Mouse (Mus musculus) kidney, embryonic 15.5 days (tissue): ENCODE data around the gene Tiam2. TPM values are rescaled to one million over a fixed set of nuclear protein-coding genes. Genes with fewer than 3 reads are reported as not detected.
"Not testable (repeated sequence)": the region's sequence is repeated elsewhere in the genome, so short reads cannot be mapped to it uniquely, and the experiment has no call there.

Source experiments
- ATAC-seq: fragments of 200-750 bp; cut with Nextera tagmentation; replicated peaks from 2 replicates; pipeline ENCODE4 v1.8.0; 2017; ENCODE audit warnings: moderate TSS enrichment; ENCODE audit not compliant: low FRiP score
- H3K27ac ChIP-seq: fragments of 300-500 bp; sonication (generic); 2 replicates; pipeline ENCODE4 v1.5.1; 2015; ENCODE audit warnings: mild to moderate bottlenecking, inconsistent platforms
- H3K27me3 ChIP-seq: fragments of 300-500 bp; sonication (generic); 2 replicates; pipeline ENCODE4 v1.6.1; 2015; ENCODE audit warnings: inconsistent platforms
- H3K36me3 ChIP-seq: fragments of 300-500 bp; sonication (generic); 2 replicates; pipeline ENCODE4 v1.6.1; 2015; ENCODE audit warnings: inconsistent platforms
- H3K4me1 ChIP-seq: fragments of 300-500 bp; sonication (generic); 2 replicates; pipeline ENCODE4 v1.6.1; 2015; ENCODE audit warnings: inconsistent platforms
- H3K4me2 ChIP-seq: fragments of 300-500 bp; sonication (generic); 2 replicates; pipeline ENCODE4 v1.6.1; 2015; ENCODE audit warnings: moderate library complexity, mild to moderate bottlenecking, inconsistent platforms
- H3K4me3 ChIP-seq: fragments of 300-500 bp; sonication (generic); replicated peaks from 2 replicates; pipeline ENCODE4 v1.5.1; 2015; ENCODE audit warnings: mild to moderate bottlenecking, inconsistent platforms
- H3K9ac ChIP-seq: fragments of 300-500 bp; sonication (generic); 2 replicates; pipeline ENCODE4 v1.6.1; 2015; ENCODE audit warnings: mild to moderate bottlenecking, inconsistent platforms
- H3K9me3 ChIP-seq: fragments of 300-500 bp; sonication (generic); replicated peaks from 2 replicates; pipeline ENCODE4 v1.6.1; 2016; ENCODE audit warnings: inconsistent platforms
- WGBS: fragments of 180-500 bp; shearing (Covaris S2); methylation state at CpG from one replicate; pipeline ENCODE4 v1.1.7; 2015; ENCODE audit warnings: mixed read lengths; 5-methylcytosine and 5-hydroxymethylcytosine counted together
- polyA plus RNA-seq: library from polyadenylated mRNA; unstranded; fragments of >200 nt; fragmentation: Nextera tagmentation; extraction: Ambion mirVana; gene quantifications from 2 replicates; pipeline ENCODE4 v1.2.1, GENCODE M21; 2015

Tiam2 gene
- polyA plus RNA-seq, 1 experiment from 2014 or later = 4.5 TPM

DNA sequence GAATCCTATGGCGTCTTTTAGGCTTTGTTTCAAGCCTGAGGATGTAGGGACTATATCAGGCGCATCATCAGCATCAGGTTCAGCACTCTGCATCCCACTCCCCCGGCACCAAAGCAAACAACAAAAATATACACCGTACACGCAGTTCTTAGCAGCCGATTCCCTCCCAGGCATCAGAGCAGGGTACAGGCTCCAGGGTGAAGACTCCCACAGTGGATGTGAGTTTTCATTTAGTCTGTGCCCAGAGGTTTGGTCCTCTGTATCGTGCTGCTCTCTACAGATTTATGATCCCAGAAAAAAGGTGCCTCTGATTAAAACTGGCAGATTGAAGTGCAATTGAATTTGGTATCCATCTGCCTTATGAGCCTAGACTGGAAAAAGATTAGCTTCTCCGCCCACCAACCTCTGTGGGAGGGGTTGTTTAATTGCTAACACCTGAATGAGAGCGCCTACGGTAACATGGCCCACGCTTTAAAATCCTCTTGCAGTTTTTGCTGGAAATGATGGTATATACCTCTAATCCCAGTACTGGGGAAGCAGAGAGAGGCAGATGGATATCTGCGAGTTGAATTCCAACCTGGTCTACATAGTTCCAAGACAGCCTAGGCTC lies 19.0 kb downstream of the Tiam2 start:
- Histone ChIP-seq H3K27ac (no peak overlapping the region), H3K36me3 (no peaks in the 10 kb centered on the region), H3K4me3 (no peak overlapping the region), H3K4me2 (no peak overlapping the region), H3K9ac (no peak overlapping the region), H3K4me1 (0 out of 2 replicates have a peak, but pooled peaks cover 5% of the 10 kb centered on the region), H3K27me3 (no peaks in the 10 kb centered on the region), H3K9me3 (no peaks in the 10 kb centered on the region)
- 58% methylated on average over 12 of the region's 12 CpGs for WGBS
- no peak for ATAC-seq

DNA sequence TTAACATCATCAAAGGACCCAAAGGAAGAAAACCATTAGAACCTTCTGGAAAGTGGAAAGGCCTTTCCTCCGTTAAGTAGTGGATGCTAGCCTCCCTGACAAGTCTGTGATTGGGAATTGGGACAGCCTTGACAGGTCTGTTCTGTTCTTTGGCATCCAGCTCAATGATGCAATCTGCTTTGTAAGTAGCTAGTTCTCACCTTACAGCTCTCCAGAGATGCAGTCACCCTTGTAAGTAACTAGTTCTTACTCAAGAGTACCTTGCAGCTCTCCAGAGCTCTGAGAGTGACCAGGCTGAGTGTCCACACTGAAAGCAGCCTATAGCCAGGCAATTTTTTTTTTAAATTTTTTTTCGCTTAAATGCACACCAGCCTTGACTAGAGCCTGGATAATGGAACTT lies 21.4 kb downstream of the Tiam2 start:
- no peaks in the 10 kb centered on the region for H3K9me3 ChIP-seq
- no peak overlapping the region for H3K9ac ChIP-seq
- no peaks in the 10 kb centered on the region for H3K27me3 ChIP-seq
- H3K27ac ChIP-seq = no peak overlapping the region
- H3K36me3 ChIP-seq = no peaks in the 10 kb centered on the region
- H3K4me3 ChIP-seq = no peak overlapping the region
- peaks cover 9% of the 10 kb centered on the region; the same call in 1 of the 2 replicates for H3K4me1 ChIP-seq
- WGBS = 92% methylated on average over 2 of the region's 2 CpGs
- H3K4me2 ChIP-seq = no peak overlapping the region
- no peak for ATAC-seq

DNA sequence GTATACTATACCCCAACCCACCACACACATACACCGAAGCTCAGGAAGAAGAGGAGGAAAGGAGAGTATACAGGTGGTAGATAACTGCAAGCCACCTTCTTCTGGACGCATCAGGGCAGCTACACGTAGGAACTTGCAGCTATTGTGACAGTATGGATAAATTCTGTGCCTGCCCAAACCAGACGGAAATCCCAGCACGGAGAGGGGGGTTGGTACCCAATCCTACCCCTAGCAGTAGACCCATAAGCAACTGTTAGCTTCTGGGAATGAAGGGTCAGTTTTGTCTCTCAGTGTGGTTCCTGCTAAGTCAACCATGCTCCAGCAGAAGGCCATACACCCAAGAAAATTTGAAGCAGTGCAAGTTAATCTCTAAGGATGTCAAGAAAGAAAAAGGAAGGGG lies 23.0 kb downstream of the Tiam2 start:
- Histone ChIP-seq H3K27ac (no peak overlapping the region), H3K36me3 (no peaks in the 10 kb centered on the region), H3K4me2 (no peak overlapping the region), H3K27me3 (no peaks in the 10 kb centered on the region), H3K4me1 (peaks cover 9% of the 10 kb centered on the region; the same call in 1 of the 2 replicates), H3K9me3 (no peaks in the 10 kb centered on the region), H3K4me3 (no peak overlapping the region), H3K9ac (no peak overlapping the region)
- no peak for ATAC-seq
- WGBS = 95% methylated on average over 5 of the region's 5 CpGs

DNA sequence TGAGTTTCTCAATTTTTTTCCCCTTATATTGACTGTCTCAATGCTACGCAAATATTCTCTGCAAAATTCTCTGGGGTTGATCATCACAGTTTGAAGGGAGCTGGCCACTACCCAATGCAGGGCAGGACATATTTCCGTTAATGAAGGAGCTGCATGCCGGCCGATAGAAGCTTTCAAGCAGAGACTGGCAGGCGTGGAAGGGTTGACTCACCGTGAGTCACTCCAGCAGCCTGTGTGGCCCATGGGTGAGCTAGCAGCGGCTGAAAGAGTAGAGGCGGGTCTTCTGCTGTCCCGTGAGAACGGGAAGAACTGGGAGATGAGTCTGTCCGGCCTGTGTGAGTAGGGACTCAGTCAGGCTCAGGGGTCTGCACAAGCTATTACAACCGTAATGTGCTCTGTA lies 23.6 kb downstream of the Tiam2 start:
- Histone ChIP-seq H3K27me3 (no peaks in the 10 kb centered on the region), H3K4me1 (peaks cover 12% of the 10 kb centered on the region; the same call in 1 of the 2 replicates), H3K4me3 (no peak overlapping the region), H3K9me3 (no peaks in the 10 kb centered on the region), H3K36me3 (no peaks in the 10 kb centered on the region), H3K9ac (no peak overlapping the region), H3K27ac (no peak overlapping the region), H3K4me2 (no peak overlapping the region)
- ATAC-seq = no peak
- WGBS = 79% methylated on average over 12 of the region's 12 CpGs

DNA sequence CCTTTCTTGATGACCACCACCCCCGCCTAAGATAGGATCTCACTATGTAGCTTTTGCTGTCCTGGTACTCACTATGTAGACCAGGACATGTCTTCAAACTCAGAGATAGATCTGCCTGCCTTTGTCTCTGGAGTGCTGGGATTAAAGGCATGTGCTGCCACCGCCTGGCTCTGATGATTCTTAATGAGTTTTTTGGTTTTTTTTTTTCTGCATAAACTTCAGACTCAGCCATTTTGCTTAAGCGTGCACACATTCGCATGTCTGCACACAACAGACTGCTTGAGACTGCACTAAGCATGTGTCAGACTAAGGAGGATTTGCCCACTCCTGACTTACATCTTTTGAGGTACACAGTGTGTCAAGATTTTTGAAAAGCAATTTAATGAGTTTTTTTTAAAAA lies 24.0 kb downstream of the Tiam2 start:
- no peak overlapping the region for H3K9ac ChIP-seq
- no peak overlapping the region for H3K4me3 ChIP-seq
- no peak for ATAC-seq
- H3K4me2 ChIP-seq = no peak overlapping the region
- no peaks in the 10 kb centered on the region for H3K27me3 ChIP-seq
- H3K27ac ChIP-seq = no peak overlapping the region
- no peaks in the 10 kb centered on the region for H3K36me3 ChIP-seq
- H3K4me1 ChIP-seq = peaks cover 14% of the 10 kb centered on the region; the same call in 1 of the 2 replicates
- WGBS = 95% methylated on average over 4 of the region's 4 CpGs
- no peaks in the 10 kb centered on the region for H3K9me3 ChIP-seq

DNA sequence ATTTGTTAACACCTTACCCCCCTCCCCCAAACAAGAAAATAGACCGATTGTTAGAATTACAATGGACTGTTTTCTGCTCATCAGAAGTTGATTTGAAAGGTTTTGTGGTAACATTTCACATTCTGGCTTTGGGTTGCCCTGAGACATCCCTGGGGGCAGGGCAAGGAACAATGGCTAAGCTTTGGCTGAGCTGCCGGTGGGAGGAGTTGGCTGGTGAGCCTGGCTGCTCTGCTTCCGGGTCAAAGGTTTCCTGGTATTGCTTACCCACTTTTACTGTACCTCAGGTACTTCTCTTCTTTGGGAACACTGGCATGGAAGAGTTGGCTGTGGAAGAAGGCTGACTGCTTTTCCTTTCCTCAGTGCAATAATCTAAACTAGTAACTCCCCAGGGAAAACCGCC lies 25.3 kb downstream of the Tiam2 start:
- no peak overlapping the region for H3K9ac ChIP-seq
- no peak overlapping the region for H3K4me3 ChIP-seq
- ATAC-seq = no peak
- H3K9me3 ChIP-seq = no peaks in the 10 kb centered on the region
- H3K4me1 ChIP-seq = peaks cover 12% of the 10 kb centered on the region; the same call in 1 of the 2 replicates
- no peaks in the 10 kb centered on the region for H3K36me3 ChIP-seq
- H3K27me3 ChIP-seq = no peaks in the 10 kb centered on the region
- no peak overlapping the region for H3K4me2 ChIP-seq
- 69% methylated on average over 4 of the region's 4 CpGs for WGBS
- no peak overlapping the region for H3K27ac ChIP-seq

DNA sequence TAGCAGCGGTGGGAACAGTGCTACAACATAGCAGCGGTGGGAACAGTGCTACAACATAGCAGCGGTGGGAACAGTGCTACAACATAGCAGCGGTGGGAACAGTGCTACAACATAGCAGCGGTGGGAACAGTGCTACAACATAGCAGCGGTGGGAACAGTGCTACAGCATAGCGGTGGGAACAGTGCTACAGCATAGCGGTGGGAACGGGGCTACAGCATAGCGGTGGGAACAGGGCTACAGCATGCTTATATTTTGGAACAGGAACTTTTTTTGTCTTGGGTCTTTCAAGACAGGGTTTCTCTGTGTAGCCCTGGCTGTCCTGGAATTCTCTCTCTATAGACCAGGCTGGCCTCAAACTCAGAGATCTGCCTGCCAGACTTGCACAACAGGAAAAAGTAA lies 26.8 kb downstream of the Tiam2 start:
- not testable (repeated sequence) for H3K27me3 ChIP-seq, H3K4me2 ChIP-seq, H3K4me3 ChIP-seq, H3K9me3 ChIP-seq, H3K36me3 ChIP-seq, ATAC-seq, H3K27ac ChIP-seq, H3K9ac ChIP-seq
- peaks cover 12% of the 10 kb centered on the region; the same call in 1 of the 2 replicates for H3K4me1 ChIP-seq
- 98% methylated on average over 10 of the region's 10 CpGs for WGBS

DNA sequence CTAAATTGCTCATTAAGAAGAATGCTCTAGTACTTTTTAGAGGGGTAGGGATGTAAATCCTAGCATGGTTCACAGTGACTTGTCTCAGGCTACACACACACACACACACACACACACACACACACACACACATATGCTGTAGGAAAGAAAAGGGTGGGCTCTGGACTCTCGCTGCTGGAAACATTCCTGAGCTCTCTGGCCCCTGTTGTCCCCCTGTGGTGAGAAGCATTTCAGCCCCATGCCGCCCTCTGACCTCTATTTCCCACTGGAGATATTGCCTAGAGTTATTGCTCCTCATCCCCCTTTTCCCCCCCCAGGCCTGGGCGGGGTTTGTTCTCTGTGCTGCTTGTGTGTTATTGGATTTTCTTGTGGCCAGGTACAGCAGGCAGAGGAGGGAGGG lies 28.5 kb downstream of the Tiam2 start:
- Histone ChIP-seq H3K9ac (no peak overlapping the region), H3K4me1 (peaks cover 12% of the 10 kb centered on the region; the same call in 1 of the 2 replicates), H3K4me3 (no peak overlapping the region), H3K9me3 (no peaks in the 10 kb centered on the region), H3K36me3 (no peaks in the 10 kb centered on the region), H3K27me3 (no peaks in the 10 kb centered on the region), H3K4me2 (no peak overlapping the region), H3K27ac (no peak overlapping the region)
- WGBS = 34% methylated on average over 3 of the region's 3 CpGs
- ATAC-seq = 0 out of 2 replicates have a peak, but pooled peaks have one; percentile 40

DNA sequence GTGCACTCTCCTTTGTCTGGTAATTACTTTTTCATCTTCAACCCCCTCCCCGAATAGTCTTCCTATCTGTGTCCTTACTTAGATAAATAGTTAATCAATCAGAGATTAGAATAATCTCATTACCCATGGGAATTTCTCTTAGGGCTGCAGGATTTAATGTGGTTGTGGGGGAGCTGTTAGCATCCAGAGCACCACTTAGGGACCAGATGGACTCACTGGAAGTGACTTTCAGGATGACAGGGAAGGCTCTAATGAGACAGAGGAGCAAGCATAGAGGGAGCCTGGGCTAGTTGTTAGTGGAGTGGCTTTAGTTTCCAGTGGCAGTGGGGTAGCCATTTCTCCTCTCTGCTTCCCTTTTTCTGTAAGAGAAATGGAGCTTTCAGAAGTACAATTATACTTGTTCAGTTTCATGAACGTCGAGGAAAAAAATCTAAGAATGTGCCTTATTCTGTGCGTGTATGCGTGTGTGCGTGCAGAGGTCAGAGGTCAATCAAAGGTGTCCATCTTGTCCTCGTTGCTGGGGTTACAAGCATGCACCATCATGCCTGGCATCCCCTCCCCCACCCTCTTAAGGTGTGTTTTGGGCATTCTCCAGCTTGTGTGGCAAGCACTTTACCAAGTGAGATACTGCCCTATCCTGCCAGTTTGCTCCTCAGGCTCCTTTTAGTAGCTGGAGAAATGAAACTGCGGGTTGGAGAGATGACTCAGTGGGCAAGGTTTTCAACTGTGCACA lies 30.4 kb downstream of the Tiam2 start:
- H3K27me3 ChIP-seq = no peaks in the 10 kb centered on the region
- H3K9me3 ChIP-seq = no peaks in the 10 kb centered on the region
- no peak overlapping the region for H3K4me2 ChIP-seq
- no peak overlapping the region for H3K9ac ChIP-seq
- no peak overlapping the region for H3K27ac ChIP-seq
- H3K36me3 ChIP-seq = no peaks in the 10 kb centered on the region
- H3K4me3 ChIP-seq = no peak overlapping the region
- peaks cover 9% of the 10 kb centered on the region; the same call in 1 of the 2 replicates for H3K4me1 ChIP-seq
- 81% methylated on average over 8 of the region's 8 CpGs for WGBS
- ATAC-seq = no peak

DNA sequence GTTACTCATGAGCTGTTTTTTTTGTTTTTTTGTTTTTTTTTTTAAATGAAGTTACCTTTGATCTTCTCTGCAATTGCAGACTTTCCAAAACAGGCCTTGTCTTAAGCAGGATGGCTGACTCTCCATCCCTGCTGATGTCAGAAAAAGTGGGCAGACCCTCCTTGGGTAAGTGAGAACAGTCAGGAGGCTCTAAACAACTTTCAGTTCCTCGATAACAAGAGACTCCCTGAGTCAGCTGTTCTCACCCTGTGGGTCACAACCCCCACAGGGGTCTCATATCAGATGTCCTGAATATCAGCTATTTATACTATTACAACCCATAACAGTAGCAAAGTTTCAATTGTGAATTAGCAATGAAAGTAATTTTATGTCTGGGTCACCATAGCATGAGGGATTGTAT lies 33.9 kb downstream of the Tiam2 start:
- Histone ChIP-seq H3K4me1 (peaks cover under 1% of the 10 kb centered on the region; the same call in 1 of the 2 replicates), H3K36me3 (no peaks in the 10 kb centered on the region), H3K9ac (no peak overlapping the region), H3K4me2 (no peak overlapping the region), H3K27ac (no peak overlapping the region), H3K9me3 (no peaks in the 10 kb centered on the region), H3K27me3 (no peaks in the 10 kb centered on the region), H3K4me3 (no peak overlapping the region)
- 13% methylated on average over 1 of the region's 1 CpGs for WGBS
- no peak for ATAC-seq

DNA sequence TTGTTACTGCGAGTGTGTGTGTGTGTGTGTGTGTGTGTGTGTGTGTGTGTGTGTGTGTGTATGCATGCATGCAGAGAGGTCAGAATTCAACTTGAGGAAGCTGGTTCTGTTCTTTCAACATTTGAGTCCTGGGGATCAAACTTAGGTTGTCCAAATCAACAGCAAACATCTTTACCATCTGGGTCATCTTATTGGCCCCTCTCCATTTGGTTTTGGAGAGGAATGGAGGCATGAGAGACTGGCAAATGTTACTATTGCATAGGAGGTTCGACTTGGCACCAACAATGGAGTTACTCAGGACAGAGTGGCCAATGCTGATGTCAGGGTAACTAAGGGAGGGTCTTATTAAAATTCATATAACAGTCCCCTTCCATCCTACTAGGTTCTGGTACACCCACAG lies 35.4 kb downstream of the Tiam2 start:
- 82% methylated on average over 2 of the region's 2 CpGs for WGBS
- no peak for ATAC-seq
- no peak overlapping the region for H3K9ac ChIP-seq
- no peak overlapping the region for H3K4me3 ChIP-seq
- no peak overlapping the region for H3K27ac ChIP-seq
- H3K9me3 ChIP-seq = no peaks in the 10 kb centered on the region
- H3K4me1 ChIP-seq = no peaks in the 10 kb centered on the region
- no peak overlapping the region for H3K4me2 ChIP-seq
- no peaks in the 10 kb centered on the region for H3K36me3 ChIP-seq
- H3K27me3 ChIP-seq = no peaks in the 10 kb centered on the region

DNA sequence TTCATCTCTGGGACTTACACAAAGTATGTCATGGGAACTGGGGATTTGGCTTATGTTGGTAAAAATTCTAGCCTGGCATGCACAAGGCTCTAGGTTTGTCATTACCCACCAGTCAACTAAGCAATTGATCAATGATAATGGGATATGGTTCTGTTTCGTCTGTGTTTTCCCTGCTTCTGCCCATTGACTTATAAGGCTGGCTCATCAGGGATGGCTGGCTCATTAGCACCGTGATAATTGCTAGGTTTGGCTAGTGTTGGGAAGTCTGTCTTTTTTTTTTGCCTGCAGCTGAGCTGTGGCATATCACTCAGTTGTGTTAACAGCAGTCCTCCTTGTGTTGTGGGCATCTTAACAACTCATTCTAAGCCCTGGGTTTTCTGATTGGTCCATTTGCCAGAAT lies 36.8 kb downstream of the Tiam2 start:
- H3K27ac ChIP-seq = no peak overlapping the region
- no peak for ATAC-seq
- H3K36me3 ChIP-seq = no peaks in the 10 kb centered on the region

More for the DNA sequence above, 36.8 kb downstream of the Tiam2 start:
- H3K4me3 ChIP-seq = no peak overlapping the region
- no peak overlapping the region for H3K4me2 ChIP-seq
- H3K27me3 ChIP-seq = no peaks in the 10 kb centered on the region
- no peaks in the 10 kb centered on the region for H3K9me3 ChIP-seq
- H3K9ac ChIP-seq = no peak overlapping the region
- H3K4me1 ChIP-seq = 0 out of 2 replicates have a peak, but pooled peaks cover 2% of the 10 kb centered on the region
- WGBS = 73% methylated on average over 2 of the region's 2 CpGs
